In genomic region chr19:47882151-47882881, GRCm38 (mm10) we compare ENCODE assay signal across 8 mouse cellular contexts. TPM values are rescaled to one million over a fixed set of nuclear protein-coding genes. Genes with fewer than 3 reads are reported as not detected.
A peak's percentile ranks its signal among the peaks of the same experiment; 100 is the strongest.
DNase-seq lines count a peak whose midpoint lies in the region; ATAC-seq and TF ChIP-seq lines count a peak whose summit lies in the region.

No protein-coding gene starts in this region.

- H3K36me3 ChIP-seq in hindbrain, embryonic 15.5 days = no peaks in the 10 kb centered on the region

- peak; percentile 99 for TF ChIP-seq CTCF in cerebellum, adult 2 months (IDR thresholded peaks at IDR 0.05; ENCODE audit: borderline replicate concordance, insufficient read depth, low read depth, low read length)

- H3K27me3 ChIP-seq in cerebellum, adult 2 months (ENCODE audit: control insufficient read depth, insufficient read depth, low read length) = no peaks in the 10 kb centered on the region
- no peaks in the 10 kb centered on the region for H3K27me3 ChIP-seq in hindbrain, embryonic 15.5 days

- H3K27ac ChIP-seq in cerebellum, adult 2 months (ENCODE audit: insufficient read depth, low read length) = no peak overlapping the region
- no peak overlapping the region for H3K27ac ChIP-seq in hindbrain, embryonic 15.5 days (replicated peaks)

- peak; percentile 98 for ATAC-seq in frontal cortex, adult (ENCODE audit: low TSS enrichment)
- peak; percentile 64; the same call in 1 of the 2 replicates for ATAC-seq in hindbrain, embryonic 15.5 days (ENCODE audit: low FRiP score, low read depth)

- DNase-seq in Muller cell, postnatal 12 days (ENCODE audit: inconsistent ontology term) = peak; percentile 89
- peak; percentile 61 to 73 for DNase-seq in cerebellum, adult 2 months
- DNase-seq in layer of hippocampus, postnatal 25 days (ENCODE audit: extremely low spot score in 1 of 2, low spot score in 1 of 2) = peak; percentile 77 to 89
- DNase-seq in lung, postnatal 4 days = peak; percentile 76 to 87
- peak; percentile 57 for DNase-seq in right cerebral cortex, adult 18-20 months
- DNase-seq in urinary bladder, adult 2 months (ENCODE audit: low spot score) = peak; percentile 55

- H3K4me2 ChIP-seq in hindbrain, embryonic 15.5 days = no peak overlapping the region

- no peaks in the 10 kb centered on the region for H3K9me3 ChIP-seq in hindbrain, embryonic 15.5 days

- no peak overlapping the region for H3K4me3 ChIP-seq in cerebellum, adult 2 months (replicated peaks; ENCODE audit: insufficient read depth, low read depth, low read length)
- no peak overlapping the region for H3K4me3 ChIP-seq in hindbrain, embryonic 15.5 days

- no peak for TF ChIP-seq POLR2A in cerebellum, adult 2 months (IDR thresholded peaks at IDR 0.05; ENCODE audit: borderline replicate concordance, insufficient read depth, low read length)

- no peak overlapping the region for H3K9ac ChIP-seq in hindbrain, embryonic 15.5 days

- 25% methylated on average over 11 of the region's 11 CpGs for WGBS in cerebellum, adult 2 months
- WGBS in hindbrain, embryonic 15.5 days = 28% methylated on average over 11 of the region's 11 CpGs

- no peaks in the 10 kb centered on the region; the same call in 1 of the 2 replicates for H3K4me1 ChIP-seq in cerebellum, adult 2 months (ENCODE audit: control insufficient read depth, insufficient read depth, low read length)
- H3K4me1 ChIP-seq in hindbrain, embryonic 15.5 days (replicated peaks) = no peaks in the 10 kb centered on the region

RNA-seq across cellular contexts. Expression of gene Gsto2, which starts 17.0 kb away (rescaled TPM):
- polyA plus RNA-seq in cerebellum, adult 2 months (2012; rRNA removed) = 2.5 and 2.9 TPM in 2 replicates
- 1.2 TPM in 2 replicates for polyA plus RNA-seq in hindbrain, embryonic 15.5 days (2015; fragmentation: Nextera tagmentation; extraction: Ambion mirVana)
- 1 to 10 TPM; 2.2 to 2.4 TPM for total RNA-seq in layer of hippocampus, postnatal 25 days (2021)
- polyA plus RNA-seq in urinary bladder, adult 2 months (2012; rRNA removed) = 4.9 and 7.3 TPM in 2 replicates

RNA-seq across cellular contexts. Expression of gene Gsto1, which starts 27.5 kb away (rescaled TPM):
- 40.5 and 42.1 TPM in 2 replicates for polyA plus RNA-seq in cerebellum, adult 2 months (2012; rRNA removed)
- 130 and 138 TPM in 2 replicates for polyA plus RNA-seq in hindbrain, embryonic 15.5 days (2015; fragmentation: Nextera tagmentation; extraction: Ambion mirVana)
- total RNA-seq in layer of hippocampus, postnatal 25 days (2021) = 10 to 100 TPM; 55.2 to 63.5 TPM
- polyA plus RNA-seq in urinary bladder, adult 2 months (2012; rRNA removed) = 478 and 508 TPM in 2 replicates

RNA-seq across cellular contexts. Expression of gene Cfap43, which starts 36.8 kb away (rescaled TPM):
- polyA plus RNA-seq in cerebellum, adult 2 months (2012; rRNA removed) = 0.86 and 1.00 TPM in 2 replicates
- 1.5 and 2.3 TPM in 2 replicates for polyA plus RNA-seq in hindbrain, embryonic 15.5 days (2015; fragmentation: Nextera tagmentation; extraction: Ambion mirVana)
- 1 to 10 TPM in 1 of 2 experiments, under 1 TPM in 1; 0.74 to 1.3 TPM for total RNA-seq in layer of hippocampus, postnatal 25 days (2021)
- 0.21 and 0.66 TPM in 2 replicates for polyA plus RNA-seq in urinary bladder, adult 2 months (2012; rRNA removed)

RNA-seq across cellular contexts. Expression of gene Itprip, which starts 36.8 kb away (rescaled TPM):
- polyA plus RNA-seq in cerebellum, adult 2 months (2012; rRNA removed) = 0.52 and 0.57 TPM in 2 replicates
- polyA plus RNA-seq in hindbrain, embryonic 15.5 days (2015; fragmentation: Nextera tagmentation; extraction: Ambion mirVana) = 5.9 and 6.3 TPM in 2 replicates
- total RNA-seq in layer of hippocampus, postnatal 25 days (2021) = 1 to 10 TPM; 1.0 to 1.2 TPM
- 6.3 and 7.8 TPM in 2 replicates for polyA plus RNA-seq in urinary bladder, adult 2 months (2012; rRNA removed)

RNA-seq across cellular contexts. Expression of gene Cfap58, which starts 55.2 kb away (rescaled TPM):
- polyA plus RNA-seq in cerebellum, adult 2 months (2012; rRNA removed) = 0.07 and 0.10 TPM in 2 replicates
- 0.63 and 0.95 TPM in 2 replicates for polyA plus RNA-seq in hindbrain, embryonic 15.5 days (2015; fragmentation: Nextera tagmentation; extraction: Ambion mirVana)
- under 1 TPM; 0.39 to 0.59 TPM for total RNA-seq in layer of hippocampus, postnatal 25 days (2021)
- polyA plus RNA-seq in urinary bladder, adult 2 months (2012; rRNA removed) = not detected in 2 replicates
